Mouse (Mus musculus) heart, adult 2 months (tissue): ENCODE measurements around the gene Htr1d.

Experiments used
- EP300 ChIP-seq: fragments of 200-500 bp; IDR thresholded peaks from 2 replicates; pipeline ENCODE4 v1.6.1; 2011; ENCODE audit warnings: low read depth, low read length, control low read depth; ENCODE audit not compliant: insufficient read depth
- POLR2A ChIP-seq: fragments of 200-500 bp; IDR thresholded peaks from 2 replicates; pipeline ENCODE4 v1.6.1; 2011; ENCODE audit warnings: mild to moderate bottlenecking, low read depth, low read length, control low read depth; ENCODE audit not compliant: insufficient read depth

GRCm38 (mm10) chr4:136452286-136452685 is 29.0 kb downstream of the Htr1d start:
- TF ChIP-seq EP300 (no peak), POLR2A (no peak)
